Mouse (Mus musculus): ENCODE results near the gene Gse1. TPM values are rescaled to one million over a fixed set of nuclear protein-coding genes. Genes with fewer than 3 reads are reported as not detected.

The Gse1 gene
- polyA plus RNA-seq, 1 experiment from 2014 or later: 15.4 TPM

DNA sequence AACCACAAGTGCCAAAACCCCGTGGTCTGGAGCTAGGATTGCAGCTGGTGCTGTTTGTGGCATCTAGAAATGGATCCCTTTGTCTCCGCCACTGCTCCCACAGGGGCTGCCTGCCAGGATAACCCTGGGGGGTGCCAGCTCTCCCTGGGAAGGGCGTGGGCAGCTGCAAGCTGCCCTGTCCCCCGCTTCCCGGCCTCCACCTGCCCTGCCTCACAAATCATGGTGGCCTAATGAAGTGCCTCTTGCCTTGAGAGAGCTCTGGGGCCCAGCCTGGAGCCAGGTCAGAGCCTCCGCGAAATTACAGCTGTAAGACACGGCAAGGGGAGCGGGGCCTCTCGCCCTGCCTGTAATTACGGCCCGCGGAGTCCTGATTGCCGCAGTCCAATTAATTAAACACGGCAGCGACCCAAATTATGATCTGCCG is 221.4 kb downstream of the Gse1 start:
- Histone ChIP-seq H3K9me3 (no peaks in the 10 kb centered on the region), H3K4me3 (no peak overlapping the region), H3K36me3 (no peaks in the 10 kb centered on the region), H3K9ac (no peak overlapping the region), H3K27ac (replicated peaks) (peak overlapping the region; percentile 61), H3K4me2 (peak overlapping the region; percentile 25; the same call in 1 of the 2 replicates), H3K4me1 (replicated peaks) (peaks cover 43% of the 10 kb centered on the region), H3K27me3 (no peaks in the 10 kb centered on the region)
- ATAC-seq (ENCODE audit: low FRiP score, low read depth): peak; percentile 32; the same call in 1 of the 2 replicates
- WGBS: 14% methylated on average over 17 of the region's 17 CpGs

GRCm38 (mm10) chr8:120452111-120452510 is 223.9 kb downstream of the Gse1 start:
- WGBS: 90% methylated on average over 2 of the region's 2 CpGs
- H3K9ac ChIP-seq: no peak overlapping the region
- H3K36me3 ChIP-seq: no peaks in the 10 kb centered on the region
- peaks cover 62% of the 10 kb centered on the region for H3K4me1 ChIP-seq (replicated peaks)
- no peak for ATAC-seq (ENCODE audit: low FRiP score, low read depth)
- no peaks in the 10 kb centered on the region for H3K27me3 ChIP-seq
- no peak overlapping the region for H3K4me2 ChIP-seq
- no peak overlapping the region for H3K27ac ChIP-seq (replicated peaks)
- H3K4me3 ChIP-seq: no peak overlapping the region
- no peaks in the 10 kb centered on the region for H3K9me3 ChIP-seq

GRCm38 (mm10) chr8:120454404-120454803 is 226.1 kb downstream of the Gse1 start:
- 82% methylated on average over 6 of the region's 6 CpGs for WGBS
- Histone ChIP-seq H3K4me1 (replicated peaks) (peaks cover 59% of the 10 kb centered on the region), H3K9me3 (no peaks in the 10 kb centered on the region), H3K27ac (replicated peaks) (0 out of 2 replicates have a peak overlapping the region, but pooled peaks have one; percentile 22), H3K4me2 (no peak overlapping the region), H3K36me3 (no peaks in the 10 kb centered on the region), H3K4me3 (no peak overlapping the region), H3K9ac (no peak overlapping the region), H3K27me3 (no peaks in the 10 kb centered on the region)
- ATAC-seq (ENCODE audit: low FRiP score, low read depth): no peak

- H3K27ac ChIP-seq (replicated peaks): peak overlapping the region; percentile 76
- peak; percentile 31; the same call in 1 of the 2 replicates for ATAC-seq (ENCODE audit: low FRiP score, low read depth)
- no peaks in the 10 kb centered on the region for H3K27me3 ChIP-seq
- H3K4me2 ChIP-seq: no peak overlapping the region
- peaks cover 61% of the 10 kb centered on the region for H3K4me1 ChIP-seq (replicated peaks)
- no peak overlapping the region for H3K9ac ChIP-seq
- H3K4me3 ChIP-seq: no peak overlapping the region
- H3K36me3 ChIP-seq: no peaks in the 10 kb centered on the region
- 21% methylated on average over 6 of the region's 6 CpGs for WGBS
- no peaks in the 10 kb centered on the region for H3K9me3 ChIP-seq
Observed at GRCm38 (mm10) chr8:120460375-120460774, 232.1 kb downstream of the Gse1 start.

GRCm38 (mm10) chr8:120462119-120462551 is 233.9 kb downstream of the Gse1 start:
- Histone ChIP-seq H3K27ac (replicated peaks) (peak overlapping the region; percentile 23), H3K4me3 (no peak overlapping the region), H3K9ac (no peak overlapping the region), H3K4me2 (no peak overlapping the region), H3K27me3 (no peaks in the 10 kb centered on the region), H3K36me3 (no peaks in the 10 kb centered on the region), H3K9me3 (no peaks in the 10 kb centered on the region), H3K4me1 (replicated peaks) (peaks cover 63% of the 10 kb centered on the region)
- ATAC-seq (ENCODE audit: low FRiP score, low read depth): no peak
- 13% methylated on average over 15 of the region's 15 CpGs for WGBS

DNA sequence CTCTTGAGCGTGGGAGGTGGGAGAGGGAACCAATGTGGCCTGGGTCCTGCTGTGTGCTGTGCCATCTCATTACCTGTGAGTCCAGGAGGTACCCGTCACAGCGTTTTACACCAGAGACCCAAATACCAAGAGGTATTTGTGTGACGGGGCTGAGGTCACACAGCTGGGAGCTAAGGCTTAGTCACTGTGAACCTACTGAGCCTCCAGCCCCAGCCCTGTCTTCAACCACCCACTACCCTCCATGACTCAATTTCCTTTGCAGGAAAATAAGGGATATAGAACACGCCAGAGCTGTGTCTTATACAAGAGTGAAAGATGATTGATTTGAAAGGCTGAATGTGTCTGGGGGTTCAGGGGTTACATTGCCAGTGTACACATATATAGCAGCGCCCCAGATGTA is 234.4 kb downstream of the Gse1 start:
- no peak overlapping the region for H3K9ac ChIP-seq
- peak overlapping the region; percentile 23; the same call in 1 of the 2 replicates for H3K27ac ChIP-seq (replicated peaks)
- ATAC-seq (ENCODE audit: low FRiP score, low read depth): no peak
- no peaks in the 10 kb centered on the region for H3K9me3 ChIP-seq
- H3K36me3 ChIP-seq: no peaks in the 10 kb centered on the region
- H3K4me3 ChIP-seq: no peak overlapping the region
- 60% methylated on average over 6 of the region's 6 CpGs for WGBS
- peaks cover 61% of the 10 kb centered on the region for H3K4me1 ChIP-seq (replicated peaks)
- H3K4me2 ChIP-seq: no peak overlapping the region
- no peaks in the 10 kb centered on the region for H3K27me3 ChIP-seq

- Histone ChIP-seq H3K9me3 (no peaks in the 10 kb centered on the region), H3K4me1 (replicated peaks) (peaks cover 53% of the 10 kb centered on the region), H3K27ac (replicated peaks) (no peak overlapping the region), H3K27me3 (no peaks in the 10 kb centered on the region), H3K36me3 (no peaks in the 10 kb centered on the region), H3K9ac (no peak overlapping the region), H3K4me2 (no peak overlapping the region), H3K4me3 (no peak overlapping the region)
- no peak for ATAC-seq (ENCODE audit: low FRiP score, low read depth)
- 86% methylated on average over 9 of the region's 9 CpGs for WGBS
Observed at GRCm38 (mm10) chr8:120463918-120464584, 235.8 kb downstream of the Gse1 start.

GRCm38 (mm10) chr8:120464585-120464937 is 236.3 kb downstream of the Gse1 start:
- H3K4me1 ChIP-seq (replicated peaks): peaks cover 48% of the 10 kb centered on the region
- no peak overlapping the region for H3K27ac ChIP-seq (replicated peaks)
- no peaks in the 10 kb centered on the region for H3K27me3 ChIP-seq
- no peaks in the 10 kb centered on the region for H3K36me3 ChIP-seq
- WGBS: 70% methylated on average over 4 of the region's 4 CpGs
- H3K9me3 ChIP-seq: no peaks in the 10 kb centered on the region
- no peak overlapping the region for H3K4me2 ChIP-seq
- no peak overlapping the region for H3K9ac ChIP-seq
- no peak for ATAC-seq (ENCODE audit: low FRiP score, low read depth)
- no peak overlapping the region for H3K4me3 ChIP-seq

DNA sequence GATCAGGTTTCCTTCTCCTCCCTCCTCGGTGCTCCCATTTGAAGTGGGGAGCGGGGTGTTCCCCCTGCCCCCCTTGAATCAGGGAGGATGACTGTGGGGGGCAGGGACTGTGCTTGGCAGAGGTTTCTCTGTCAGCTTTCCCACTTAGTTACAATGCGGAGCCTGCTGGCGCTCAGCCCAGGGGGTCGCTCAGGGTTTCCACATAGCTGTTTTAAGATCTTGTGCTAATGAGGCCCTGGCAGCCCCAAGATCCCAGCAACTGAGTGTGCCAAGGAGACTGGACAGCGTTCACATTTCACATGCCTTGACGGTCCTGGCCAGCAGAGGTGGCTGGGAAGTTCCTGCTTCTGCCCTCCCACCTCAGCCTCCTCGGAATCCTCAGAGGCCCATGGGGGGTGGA is 237.5 kb downstream of the Gse1 start:
- Histone ChIP-seq H3K4me1 (replicated peaks) (peaks cover 40% of the 10 kb centered on the region), H3K9me3 (no peaks in the 10 kb centered on the region), H3K4me2 (no peak overlapping the region), H3K4me3 (no peak overlapping the region), H3K27ac (replicated peaks) (0 out of 2 replicates have a peak overlapping the region, but pooled peaks have one; percentile 44), H3K9ac (no peak overlapping the region), H3K27me3 (no peaks in the 10 kb centered on the region), H3K36me3 (no peaks in the 10 kb centered on the region)
- ATAC-seq (ENCODE audit: low FRiP score, low read depth): peak; percentile 55
- WGBS: 16% methylated on average over 8 of the region's 8 CpGs

GRCm38 (mm10) chr8:120466266-120466665 is 238.0 kb downstream of the Gse1 start:
- H3K9me3 ChIP-seq: no peaks in the 10 kb centered on the region
- no peak overlapping the region for H3K9ac ChIP-seq
- H3K27me3 ChIP-seq: no peaks in the 10 kb centered on the region
- WGBS: 68% methylated on average over 10 of the region's 10 CpGs
- no peaks in the 10 kb centered on the region for H3K36me3 ChIP-seq
- peaks cover 40% of the 10 kb centered on the region for H3K4me1 ChIP-seq (replicated peaks)
- H3K4me3 ChIP-seq: no peak overlapping the region
- ATAC-seq (ENCODE audit: low FRiP score, low read depth): no peak
- no peak overlapping the region for H3K27ac ChIP-seq (replicated peaks)
- no peak overlapping the region for H3K4me2 ChIP-seq

DNA sequence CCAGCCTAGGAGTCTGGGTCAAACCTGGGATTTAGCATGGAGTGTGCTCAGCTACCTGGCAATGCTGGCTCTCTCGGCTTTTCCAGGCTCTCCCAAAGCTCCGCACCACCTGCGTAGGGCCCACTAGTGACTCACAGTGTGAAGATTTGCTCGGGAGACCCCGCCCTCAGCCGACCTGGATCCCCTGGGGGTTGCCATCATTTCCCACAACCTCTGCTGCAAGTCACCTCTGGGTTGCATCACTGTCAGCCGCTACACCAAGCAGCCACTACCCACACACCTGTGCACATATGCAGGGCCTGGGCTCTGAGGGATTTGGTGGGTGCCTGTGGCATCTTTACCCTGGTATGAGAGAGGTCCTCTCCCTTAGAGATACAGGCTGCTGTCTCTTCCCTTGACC is 239.3 kb downstream of the Gse1 start:
- Histone ChIP-seq H3K9me3 (no peaks in the 10 kb centered on the region), H3K9ac (no peak overlapping the region), H3K27me3 (no peaks in the 10 kb centered on the region), H3K4me2 (no peak overlapping the region), H3K36me3 (no peaks in the 10 kb centered on the region), H3K27ac (replicated peaks) (no peak overlapping the region), H3K4me1 (replicated peaks) (peaks cover 40% of the 10 kb centered on the region), H3K4me3 (no peak overlapping the region)
- ATAC-seq (ENCODE audit: low FRiP score, low read depth): no peak
- WGBS: 85% methylated on average over 7 of the region's 7 CpGs

GRCm38 (mm10) chr8:120470170-120470569 is 241.9 kb downstream of the Gse1 start:
- H3K27ac ChIP-seq (replicated peaks): no peak overlapping the region
- H3K9ac ChIP-seq: no peak overlapping the region
- no peak overlapping the region for H3K4me3 ChIP-seq
- no peaks in the 10 kb centered on the region for H3K36me3 ChIP-seq
- H3K4me1 ChIP-seq (replicated peaks): peaks cover 40% of the 10 kb centered on the region
- no peaks in the 10 kb centered on the region for H3K27me3 ChIP-seq
- 89% methylated on average over 12 of the region's 12 CpGs for WGBS
- no peak overlapping the region for H3K4me2 ChIP-seq
- ATAC-seq (ENCODE audit: low FRiP score, low read depth): no peak
- H3K9me3 ChIP-seq: no peaks in the 10 kb centered on the region

GRCm38 (mm10) chr8:120471166-120471565 is 242.9 kb downstream of the Gse1 start:
- Histone ChIP-seq H3K27ac (replicated peaks) (peak overlapping the region; percentile 75; the same call in 1 of the 2 replicates), H3K4me2 (no peak overlapping the region), H3K4me1 (replicated peaks) (peaks cover 34% of the 10 kb centered on the region), H3K4me3 (no peak overlapping the region), H3K9me3 (no peaks in the 10 kb centered on the region), H3K36me3 (no peaks in the 10 kb centered on the region), H3K27me3 (no peaks in the 10 kb centered on the region), H3K9ac (no peak overlapping the region)
- whole genome bisulfite sequencing: 6% methylated on average over 7 of the region's 7 CpGs
- no peak for ATAC-seq (ENCODE audit: low FRiP score, low read depth)
